Mouse (Mus musculus) thymus, adult 2 months (tissue): ENCODE measurements around the gene Syne1. TPM values are rescaled to one million over a fixed set of nuclear protein-coding genes. Genes with fewer than 3 reads are reported as not detected.

Source experiments
- DNase-seq: peaks from one replicate; pipeline ENCODE4 v3.0.0; 2021
- H3K27ac ChIP-seq: fragments of 200-500 bp; 2 replicates; pipeline ENCODE4 v1.5.1; 2012; ENCODE audit warnings: low read length, control low read depth; ENCODE audit not compliant: control insufficient read depth, insufficient read depth
- H3K27me3 ChIP-seq: fragments of 200-500 bp; 2 replicates; pipeline ENCODE4 v1.6.1; 2012; ENCODE audit warnings: mild to moderate bottlenecking, low read length, moderate library complexity, mixed read lengths; ENCODE audit not compliant: control insufficient read depth, insufficient read depth
- H3K36me3 ChIP-seq: fragments of 200-500 bp; 2 replicates; pipeline ENCODE4 v1.6.1; 2012; ENCODE audit warnings: mild to moderate bottlenecking, low read length, moderate library complexity; ENCODE audit not compliant: control insufficient read depth, insufficient read depth
- H3K4me1 ChIP-seq: fragments of 200-500 bp; replicated peaks from 2 replicates; pipeline ENCODE4 v1.6.1; 2012; ENCODE audit warnings: low read length; ENCODE audit not compliant: control insufficient read depth, insufficient read depth
- H3K4me3 ChIP-seq: fragments of 200-500 bp; 2 replicates; pipeline ENCODE4 v1.5.1; 2012; ENCODE audit warnings: mild to moderate bottlenecking, low read length, control low read depth, moderate library complexity; ENCODE audit not compliant: control insufficient read depth, insufficient read depth
- CTCF ChIP-seq: fragments of 200-500 bp; IDR thresholded peaks from 2 replicates; pipeline ENCODE4 v1.5.1; 2012; ENCODE audit warnings: mild to moderate bottlenecking, control low read depth, low read length, moderate library complexity, borderline replicate concordance; ENCODE audit not compliant: control insufficient read depth, poor library complexity, insufficient read depth; ENCODE audit errors: extremely low read depth
- POLR2A ChIP-seq: fragments of 200-500 bp; IDR thresholded peaks from 2 replicates; pipeline ENCODE4 v1.6.1; 2012; ENCODE audit warnings: mild to moderate bottlenecking, low read length, control low read depth, moderate library complexity; ENCODE audit not compliant: control insufficient read depth, poor library complexity, insufficient read depth; ENCODE audit errors: extremely low read depth
- WGBS: fragments of 180-500 bp; shearing (Covaris S2); methylation state at CpG from one replicate; pipeline ENCODE4 v1.1.7; 2018; 5-methylcytosine and 5-hydroxymethylcytosine counted together
- polyA plus RNA-seq: library from polyadenylated mRNA; depleted of rRNA; stranded (reverse); fragments of >200 nt; gene quantifications from 2 replicates; pipeline ENCODE4 v1.2.3, GENCODE M21; 2012

Gene Syne1
- polyA plus RNA-seq, 1 experiment, result 33.5 TPM

DNA sequence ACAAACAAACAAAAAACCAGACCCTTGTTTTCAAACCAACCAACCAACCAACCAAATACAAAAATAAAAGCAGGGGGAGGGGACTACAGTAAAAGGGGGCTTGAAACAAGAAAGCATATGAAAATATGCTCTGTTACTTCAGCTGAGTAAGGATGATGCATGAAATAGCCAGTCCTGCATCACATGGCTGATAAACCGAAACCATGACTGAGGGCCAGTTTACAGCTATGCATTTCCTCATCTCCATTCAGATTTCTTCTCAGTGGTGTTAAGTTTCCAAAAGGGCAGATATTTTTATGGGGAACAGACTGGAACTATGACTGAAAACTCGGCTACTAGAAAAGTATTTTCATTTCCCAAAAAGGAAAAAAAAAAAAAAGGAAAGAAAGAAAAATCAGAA is 522.1 kb downstream of the Syne1 start:
- Histone ChIP-seq H3K27me3 (no peaks in the 10 kb centered on the region), H3K27ac (no peak overlapping the region), H3K36me3 (peaks cover 23% of the 10 kb centered on the region), H3K4me1 (no peaks in the 10 kb centered on the region), H3K4me3 (no peak overlapping the region)
- no peak for DNase-seq
- 91% methylated on average over 2 of the region's 2 CpGs for WGBS
- TF ChIP-seq CTCF (no peak), POLR2A (no peak)

DNA sequence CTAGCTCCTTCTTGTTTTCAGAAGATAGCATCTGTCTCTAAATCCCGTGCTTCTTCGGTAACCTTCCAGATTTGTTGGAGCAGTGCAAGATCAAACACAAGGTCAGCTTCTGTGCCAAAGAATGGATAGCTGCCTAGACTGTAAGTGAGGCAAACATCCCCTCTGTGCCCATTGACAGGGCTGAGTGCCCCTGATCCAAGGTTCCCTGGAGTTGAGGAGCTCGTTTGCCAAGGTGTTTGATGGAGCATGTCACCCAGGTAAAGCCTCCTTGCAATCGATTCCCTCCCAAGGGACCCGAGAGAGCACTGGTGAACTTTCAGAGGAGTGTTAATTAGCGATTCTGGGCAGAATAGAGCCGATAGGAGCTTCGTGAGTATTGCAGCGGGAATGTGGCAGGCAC is 523.0 kb downstream of the Syne1 start:
- TF ChIP-seq CTCF (no peak), POLR2A (no peak)
- Histone ChIP-seq H3K4me1 (no peaks in the 10 kb centered on the region), H3K4me3 (no peak overlapping the region), H3K27me3 (no peaks in the 10 kb centered on the region), H3K36me3 (peaks cover 19% of the 10 kb centered on the region), H3K27ac (no peak overlapping the region)
- 97% methylated on average over 9 of the region's 9 CpGs for WGBS
- no peak for DNase-seq

DNA sequence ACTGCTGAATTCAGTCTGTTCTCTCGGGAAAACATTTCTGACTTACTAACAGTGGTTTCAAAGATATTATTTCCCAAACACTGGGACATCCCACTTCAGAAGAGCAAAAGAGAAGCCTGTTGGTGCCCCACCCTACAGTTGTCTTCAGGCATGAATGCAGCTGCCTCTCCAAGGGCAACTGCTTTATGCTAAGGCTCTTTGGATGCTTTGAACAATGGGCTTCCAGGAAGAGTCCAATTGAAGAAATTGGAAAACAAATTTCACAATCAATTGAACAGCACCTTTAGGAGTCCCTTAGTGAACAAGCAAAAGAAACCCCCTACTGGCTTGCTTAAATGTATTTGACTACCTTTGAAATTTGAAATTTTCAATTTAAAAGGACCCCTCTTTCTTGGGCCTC is 524.1 kb downstream of the Syne1 start:
- Histone ChIP-seq H3K27ac (no peak overlapping the region), H3K4me3 (no peak overlapping the region), H3K4me1 (no peaks in the 10 kb centered on the region), H3K27me3 (no peaks in the 10 kb centered on the region), H3K36me3 (peaks cover 8% of the 10 kb centered on the region)
- WGBS, result 95% methylated on average over 1 of the region's 1 CpGs
- no peak for DNase-seq
- no peak for TF ChIP-seq POLR2A
- TF ChIP-seq CTCF, result no peak

DNA sequence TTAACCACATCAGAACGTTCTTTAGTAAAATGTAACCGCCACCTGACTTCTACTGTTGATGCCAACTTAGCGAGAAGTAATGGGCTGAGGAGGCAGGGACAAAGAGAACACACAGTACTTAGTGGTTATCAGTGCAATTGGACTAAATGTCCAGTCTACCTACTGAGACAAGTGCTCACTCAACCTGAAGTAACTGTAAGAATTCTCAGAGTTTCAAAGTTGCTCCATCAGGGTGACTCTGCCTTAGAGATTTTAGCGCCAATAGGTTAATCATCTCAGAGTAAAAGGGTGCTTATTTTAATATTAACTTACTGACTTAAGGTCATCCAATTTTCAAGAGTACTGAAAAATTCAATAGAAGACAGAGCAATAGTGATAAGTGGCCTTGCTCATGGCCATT is 525.4 kb downstream of the Syne1 start:
- TF ChIP-seq CTCF, result no peak
- TF ChIP-seq POLR2A, result no peak
- DNase-seq, result no peak
- Histone ChIP-seq H3K27me3 (no peaks in the 10 kb centered on the region), H3K36me3 (peaks cover 4% of the 10 kb centered on the region; the same call in 1 of the 2 replicates), H3K4me1 (no peaks in the 10 kb centered on the region), H3K27ac (no peak overlapping the region), H3K4me3 (no peak overlapping the region)
- 92% methylated on average over 4 of the region's 4 CpGs for WGBS

DNA sequence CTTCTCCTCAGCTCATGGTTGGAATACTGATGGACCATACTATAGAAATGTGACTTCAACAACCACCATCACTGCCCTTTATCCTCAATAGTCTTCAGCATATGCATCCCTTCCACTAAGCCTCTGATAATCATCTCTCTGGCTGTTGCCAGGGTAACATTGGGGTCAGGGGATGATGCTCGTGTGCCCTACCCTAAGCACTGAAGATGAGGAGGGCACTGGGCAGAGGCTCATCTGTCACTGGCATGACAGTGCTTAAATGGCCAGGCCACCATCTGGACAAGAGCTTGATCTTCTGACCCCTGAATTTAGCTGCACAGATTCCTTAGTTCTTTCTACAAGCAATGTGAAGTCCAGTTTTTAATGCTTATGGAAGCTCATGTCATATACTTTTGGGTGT is 534.1 kb downstream of the Syne1 start:
- 90% methylated on average over 1 of the region's 1 CpGs for WGBS
- Histone ChIP-seq H3K27me3 (no peaks in the 10 kb centered on the region), H3K27ac (no peak overlapping the region), H3K4me3 (no peak overlapping the region), H3K36me3 (peaks cover 4% of the 10 kb centered on the region), H3K4me1 (no peaks in the 10 kb centered on the region)
- TF ChIP-seq CTCF, result no peak
- TF ChIP-seq POLR2A, result no peak
- no peak for DNase-seq

DNA sequence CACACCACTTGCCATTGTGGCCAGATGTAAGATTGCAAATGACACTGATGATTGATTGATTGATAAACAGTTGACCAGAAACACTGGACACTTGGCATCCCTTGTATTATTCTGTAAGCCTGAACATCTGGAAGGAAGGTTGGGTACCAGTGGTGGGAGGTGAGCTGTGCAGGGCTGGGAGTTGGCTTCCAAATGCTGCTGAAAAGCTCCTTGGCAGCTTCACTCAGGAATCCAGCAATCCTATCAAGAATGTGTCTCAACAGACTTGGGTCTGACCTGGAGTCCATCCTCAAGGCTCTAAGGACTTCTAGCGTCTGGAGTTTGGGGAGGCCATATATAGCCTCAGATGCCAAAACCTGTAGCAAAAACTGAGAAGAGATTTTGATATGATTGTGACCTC is 536.3 kb downstream of the Syne1 start:
- no peak for DNase-seq
- no peak for TF ChIP-seq POLR2A
- TF ChIP-seq CTCF, result no peak
- 88% methylated on average over 1 of the region's 1 CpGs for WGBS
- Histone ChIP-seq H3K4me3 (no peak overlapping the region), H3K4me1 (no peaks in the 10 kb centered on the region), H3K27ac (no peak overlapping the region), H3K27me3 (no peaks in the 10 kb centered on the region), H3K36me3 (no peaks in the 10 kb centered on the region)

DNA sequence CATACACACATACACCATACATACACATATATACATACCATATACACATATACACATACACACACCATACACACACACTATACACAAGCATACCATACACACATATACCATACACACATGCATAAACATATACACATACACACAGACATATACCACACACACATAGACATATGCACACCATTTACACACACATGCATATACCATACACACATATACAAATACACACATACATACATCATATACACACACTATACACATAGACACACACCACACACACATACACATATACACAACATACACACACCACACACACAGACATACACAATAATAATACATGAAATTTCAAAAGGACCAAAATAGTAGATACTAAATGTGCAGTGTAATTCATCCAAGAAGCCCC is 539.3 kb downstream of the Syne1 start:
- no peaks in the 10 kb centered on the region for H3K4me1 ChIP-seq
- no peak for DNase-seq
- H3K36me3 ChIP-seq, result no peaks in the 10 kb centered on the region
- no peak overlapping the region for H3K4me3 ChIP-seq
- H3K27ac ChIP-seq, result no peak overlapping the region
- TF ChIP-seq CTCF (no peak), POLR2A (no peak)
- H3K27me3 ChIP-seq, result no peaks in the 10 kb centered on the region
